Mouse (Mus musculus) thymus, postnatal 14 days (tissue): ENCODE measurements around the gene Gal3st2.
"Not testable (repeated sequence)": the region's sequence is repeated elsewhere in the genome, so short reads cannot be mapped to it uniquely, and the experiment has no call there.

Experiments used
- DNase-seq: peaks from one replicate; pipeline ENCODE4 v3.0.0; 2021

Gene Gal3st2

DNA sequence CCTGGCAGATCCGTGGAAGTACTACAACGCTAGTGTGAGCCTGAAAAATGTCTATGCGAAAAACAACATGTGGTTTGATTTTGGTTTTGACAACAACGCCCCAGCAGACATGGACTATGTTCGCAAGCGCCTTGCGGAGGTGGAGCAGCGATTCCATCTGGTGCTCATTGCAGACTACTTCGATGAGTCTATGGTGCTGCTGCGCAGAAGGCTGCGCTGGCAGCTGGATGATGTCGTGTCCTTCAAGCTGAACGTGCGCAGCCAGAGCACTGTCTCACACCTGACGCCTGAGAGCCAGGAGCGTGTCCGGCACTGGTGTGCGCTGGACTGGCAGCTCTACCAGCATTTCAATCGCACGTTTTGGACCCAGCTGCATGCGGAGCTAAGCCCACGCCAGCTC lies 13.3 kb downstream of the Gal3st2 start:
- not testable (repeated sequence) for DNase-seq

DNA sequence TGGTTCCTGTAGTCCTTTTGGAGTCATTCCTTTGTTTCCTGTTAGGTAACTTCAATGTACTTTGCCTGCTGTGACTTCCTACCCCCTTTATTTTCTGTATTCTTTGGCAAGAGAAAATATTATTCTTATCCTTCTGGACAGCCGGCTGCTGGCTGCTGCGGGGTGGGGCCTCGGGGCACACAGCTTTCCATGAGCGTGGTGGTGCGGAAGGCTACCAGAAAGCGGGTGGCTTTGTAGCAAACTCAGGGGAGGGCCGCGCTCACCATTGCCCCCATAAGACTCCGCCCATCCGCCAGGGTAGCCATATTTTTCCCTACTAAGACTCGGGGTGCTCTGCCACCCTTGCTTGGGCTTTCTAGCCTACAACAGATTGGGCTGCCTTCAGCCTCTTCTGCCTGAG lies 20.7 kb downstream of the Gal3st2 start:
- DNase-seq: not testable (repeated sequence)

GRCm38 (mm10) chr1:93890936-93891335 lies 29.8 kb downstream of the Gal3st2 start:
- DNase-seq: not testable (repeated sequence)

DNA sequence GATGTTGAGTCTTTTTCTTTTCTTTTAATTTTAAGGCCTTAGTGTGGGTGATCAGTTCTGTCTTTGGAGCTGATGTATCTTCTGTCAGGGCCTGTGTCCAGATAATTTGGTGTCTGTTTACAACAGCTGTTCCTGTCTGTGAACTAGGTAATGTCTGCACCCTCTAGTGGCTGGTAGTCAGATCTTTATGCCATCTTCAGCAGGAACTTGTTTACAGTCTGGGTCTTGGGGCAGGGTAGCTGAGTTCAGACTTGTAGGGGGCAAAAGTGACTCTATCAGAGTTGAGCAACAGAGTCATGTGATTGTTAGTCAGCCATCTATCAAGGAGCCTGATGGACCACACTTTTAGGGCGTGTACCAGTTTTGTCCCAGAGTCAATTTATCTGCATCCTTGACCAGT lies 36.3 kb downstream of the Gal3st2 start:
- DNase-seq: not testable (repeated sequence)

DNA sequence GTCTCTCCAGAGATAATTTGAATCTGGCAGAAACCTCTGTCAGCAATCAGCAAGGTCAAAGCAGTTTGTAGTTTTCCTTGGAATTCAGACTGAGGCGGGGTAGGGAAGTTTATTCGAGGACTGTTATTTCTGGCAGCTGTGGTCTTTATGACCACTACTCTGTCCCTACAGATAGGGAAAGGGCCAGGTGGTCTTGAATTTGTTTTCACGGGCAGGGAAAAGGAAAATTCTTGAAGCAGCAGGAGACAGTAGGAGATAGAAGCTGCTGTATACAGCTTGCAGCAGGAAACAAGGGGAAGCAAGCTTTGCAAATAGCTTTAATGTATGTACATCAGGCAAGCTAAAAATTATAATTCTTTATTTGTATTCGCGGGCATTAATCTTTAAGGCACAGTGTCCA lies 40.2 kb downstream of the Gal3st2 start:
- not testable (repeated sequence) for DNase-seq

DNA sequence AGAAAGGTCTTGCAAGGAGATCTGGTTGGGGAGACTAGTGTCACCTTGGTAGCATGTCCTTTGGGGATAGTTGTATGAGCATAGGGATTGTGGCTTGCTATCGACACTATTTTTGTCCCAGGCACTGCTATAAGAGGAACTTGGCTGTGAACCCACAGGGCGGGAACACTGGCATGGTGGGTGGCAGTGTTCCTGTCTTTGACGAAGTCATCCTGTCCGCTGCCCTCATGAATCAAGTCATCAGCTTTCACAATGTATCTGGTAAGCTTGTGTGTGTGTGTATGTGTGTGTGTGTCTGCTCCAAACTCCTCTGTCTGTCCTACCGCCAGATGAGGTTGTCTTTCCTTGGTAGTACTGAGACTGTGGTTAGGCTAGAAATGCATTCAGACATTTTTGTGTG lies 45.6 kb downstream of the Gal3st2 start:
- DNase-seq: not testable (repeated sequence)

- not testable (repeated sequence) for DNase-seq
Measured at GRCm38 (mm10) chr1:93908977-93909586, 48.0 kb downstream of the Gal3st2 start.

- not testable (repeated sequence) for DNase-seq
Measured at GRCm38 (mm10) chr1:93911877-93912276, 50.8 kb downstream of the Gal3st2 start.

DNA sequence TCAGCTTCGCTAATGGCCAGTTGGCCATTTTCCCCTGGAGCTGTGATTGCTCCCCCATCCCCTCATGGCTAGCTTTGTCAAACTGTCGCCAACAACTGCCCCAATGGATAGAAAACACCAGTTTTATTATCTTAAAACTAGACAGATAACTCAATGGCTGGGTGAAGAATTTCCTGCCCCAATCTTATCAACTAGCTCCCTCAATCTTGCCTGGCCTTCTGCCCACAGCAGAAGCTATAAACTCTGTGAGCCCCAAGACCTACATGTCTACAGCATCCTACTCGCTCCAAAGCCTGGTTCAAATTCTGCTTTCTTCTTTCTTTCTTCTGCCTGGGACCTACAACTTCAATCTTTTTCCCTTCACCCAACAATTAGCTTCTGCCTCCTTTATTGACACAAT lies 56.1 kb downstream of the Gal3st2 start:
- DNase-seq: not testable (repeated sequence)

GRCm38 (mm10) chr1:93918011-93918410 lies 56.9 kb downstream of the Gal3st2 start, which contains the start of gene Gal3st2b:
TSS of gene Gal3st2b (plus strand) at chr1:93918311.
- DNase-seq: not testable (repeated sequence)

GRCm38 (mm10) chr1:93918775-93919174 lies 57.7 kb downstream of the Gal3st2 start:
- not testable (repeated sequence) for DNase-seq

DNA sequence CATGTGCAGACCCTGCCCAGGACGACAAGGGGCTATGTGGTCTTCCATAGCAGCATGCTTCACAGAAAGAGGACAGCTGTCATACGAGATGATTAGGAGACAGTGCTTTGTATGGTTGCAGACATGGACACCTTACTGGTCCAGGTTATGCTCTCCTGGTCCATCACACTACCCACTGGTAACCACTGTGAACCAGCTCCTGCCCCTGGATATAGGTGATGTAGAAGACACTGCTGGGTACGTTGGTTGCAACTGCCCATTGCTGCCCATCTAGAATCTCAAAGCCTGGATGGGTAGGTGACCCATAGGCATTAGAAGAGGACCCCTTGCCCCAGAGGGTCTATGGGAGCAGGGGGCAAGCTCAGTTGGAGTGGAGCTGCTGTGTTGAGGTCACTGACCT lies 58.2 kb downstream of the Gal3st2 start:
- DNase-seq: not testable (repeated sequence)

GRCm38 (mm10) chr1:93922609-93923008 lies 61.5 kb downstream of the Gal3st2 start:
- not testable (repeated sequence) for DNase-seq

GRCm38 (mm10) chr1:93923098-93923497 lies 62.0 kb downstream of the Gal3st2 start:
- not testable (repeated sequence) for DNase-seq
